Mouse (Mus musculus): ENCODE results near the gene Ankrd50. TPM values are rescaled to one million over a fixed set of nuclear protein-coding genes. Genes with fewer than 3 reads are reported as not detected.

Ankrd50 gene
- total RNA-seq, 2 experiments from 2014 or later = 26.6 to 31.0 TPM

DNA sequence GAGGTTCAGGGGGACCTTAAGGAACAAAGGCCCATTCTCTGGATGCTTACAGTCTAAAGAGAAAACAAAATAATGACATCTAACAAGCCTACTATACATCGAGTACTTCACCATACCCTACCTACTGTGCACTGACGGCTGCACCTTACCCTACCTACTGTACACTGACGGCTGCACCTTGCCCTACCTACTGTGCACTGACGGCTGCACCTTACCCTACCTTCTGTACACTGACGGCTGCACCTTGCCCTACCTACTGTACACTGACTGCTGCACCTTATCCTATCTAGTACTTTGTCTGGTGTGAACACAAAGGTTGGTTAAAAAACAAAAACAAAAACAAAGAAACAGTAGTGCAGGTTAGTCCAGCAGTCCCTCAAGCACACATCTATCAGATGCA lies 18.5 kb downstream of the Ankrd50 start:
- no peak for DNase-seq

DNA sequence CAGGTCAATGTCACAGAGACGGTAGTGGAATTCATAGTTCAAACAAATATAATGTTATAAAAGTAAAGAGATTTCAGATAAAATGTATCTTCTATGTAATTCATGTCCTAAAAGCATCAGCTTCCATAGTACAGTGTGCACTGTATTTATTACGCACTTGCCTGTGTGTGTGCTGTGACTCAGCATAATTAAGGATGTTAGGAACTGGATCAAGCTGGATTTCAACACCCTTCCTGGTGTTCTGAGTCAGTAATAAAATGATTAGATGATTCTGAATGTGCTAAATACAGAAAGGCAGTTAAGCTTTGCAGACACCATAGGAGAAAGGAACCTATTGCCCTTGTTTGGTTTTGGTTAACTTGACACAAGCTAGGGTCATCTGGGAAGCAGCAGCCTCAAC lies 21.5 kb downstream of the Ankrd50 start:
- DNase-seq = no peak

- DNase-seq = no peak
Observed at GRCm38 (mm10) chr3:38461742-38462141, 22.9 kb downstream of the Ankrd50 start.

- no peak for DNase-seq
Observed at GRCm38 (mm10) chr3:38460250-38460624, 24.4 kb downstream of the Ankrd50 start.

DNA sequence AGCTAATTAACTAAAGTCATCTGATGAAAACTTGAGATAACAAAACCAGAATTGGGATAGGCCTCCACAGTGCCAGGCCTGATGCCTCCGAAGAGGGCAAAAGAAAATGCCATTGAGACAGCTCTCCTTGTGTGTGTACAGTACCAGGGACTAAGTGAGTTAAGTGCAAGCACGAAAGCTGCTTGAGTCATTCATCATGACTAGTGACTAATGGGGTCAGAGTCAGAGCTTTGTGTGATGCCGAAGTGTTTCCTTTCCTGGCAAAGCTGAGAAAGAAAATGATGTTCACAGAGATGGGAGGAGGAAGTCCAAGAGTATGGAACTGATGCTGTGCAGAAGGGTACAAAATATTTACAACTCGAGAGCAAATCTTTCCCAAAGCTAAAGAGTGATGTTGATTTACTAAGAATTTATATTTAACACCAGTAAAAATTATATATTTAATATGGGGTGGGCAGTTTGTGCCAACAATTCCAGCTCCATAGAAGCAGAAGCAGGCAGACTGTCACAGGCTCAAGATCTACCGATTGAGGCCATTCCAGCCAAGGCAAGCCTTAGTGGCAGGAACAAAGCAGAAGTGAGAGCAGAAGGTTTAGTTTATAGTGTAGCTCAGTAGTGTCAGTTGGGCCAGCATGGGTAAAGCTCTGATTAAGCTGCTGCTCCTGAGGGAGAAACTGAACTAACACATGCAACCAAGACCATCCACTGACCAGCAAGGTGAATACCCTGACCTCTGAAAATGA lies 25.0 kb downstream of the Ankrd50 start:
- DNase-seq = no peak

DNA sequence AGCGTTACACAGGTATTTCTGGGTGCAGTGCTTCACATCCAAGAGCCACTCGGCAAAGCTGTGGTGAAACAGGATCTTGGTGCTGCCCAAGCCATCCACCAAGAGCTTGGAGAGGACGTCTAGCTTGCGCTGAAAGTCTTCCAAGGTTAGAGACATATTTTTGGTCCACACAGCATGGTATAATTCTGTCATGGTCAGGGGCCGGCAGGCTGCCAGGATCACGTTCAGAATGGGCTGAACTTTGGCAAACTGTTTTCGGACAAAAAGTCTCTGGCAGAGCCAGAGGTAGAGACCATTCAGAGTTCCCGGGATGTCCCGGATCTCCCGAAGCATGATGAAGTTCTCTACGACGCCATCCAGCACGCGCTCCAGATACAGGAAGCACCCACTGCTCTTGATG lies 27.6 kb downstream of the Ankrd50 start:
- DNase-seq = no peak

DNA sequence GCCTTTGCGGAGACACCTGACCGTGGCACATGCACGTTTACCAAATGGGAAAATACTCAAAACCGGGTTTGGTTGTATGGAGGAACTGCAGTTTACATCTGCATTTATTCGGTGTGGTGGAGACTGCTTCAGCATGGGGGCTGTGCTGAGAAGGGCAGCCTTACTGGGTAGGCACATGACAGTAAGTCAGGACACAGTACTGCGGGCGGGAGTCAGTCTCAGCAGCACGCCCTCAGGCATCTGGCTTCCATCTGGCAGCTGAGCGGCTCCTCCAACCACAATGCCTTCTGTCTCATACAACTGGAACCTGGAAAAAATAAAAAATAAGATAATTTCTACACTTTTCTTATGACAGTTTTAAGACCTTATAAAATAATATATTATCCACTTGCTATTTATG lies 32.4 kb downstream of the Ankrd50 start:
- DNase-seq = no peak

- no peak for DNase-seq
Observed at GRCm38 (mm10) chr3:38446586-38446985, 38.1 kb downstream of the Ankrd50 start.

- DNase-seq = no peak
Observed at GRCm38 (mm10) chr3:38443875-38444274, 40.8 kb downstream of the Ankrd50 start.

- no peak for DNase-seq
Observed at GRCm38 (mm10) chr3:38440564-38440991, 44.1 kb downstream of the Ankrd50 start.

DNA sequence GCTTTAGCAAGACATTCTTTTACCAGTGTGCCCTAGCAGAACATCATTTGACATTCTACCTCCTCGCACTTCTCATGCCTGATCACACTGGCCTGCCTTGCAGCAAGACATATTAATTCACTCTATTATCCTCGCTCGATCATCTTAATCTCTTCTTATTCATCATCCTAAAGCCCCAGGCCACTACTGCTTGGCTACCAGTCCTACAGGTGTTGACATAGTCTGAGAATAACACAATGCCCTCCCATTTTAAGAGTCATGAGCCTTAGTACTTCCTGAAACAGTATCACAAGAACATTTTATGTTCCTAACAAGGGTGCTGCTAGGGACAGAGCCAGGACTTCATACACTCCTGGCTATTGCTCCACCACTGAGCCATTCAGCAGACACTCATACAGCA lies 48.0 kb downstream of the Ankrd50 start:
- no peak for DNase-seq

GRCm38 (mm10) chr3:38435828-38436227 lies 48.8 kb downstream of the Ankrd50 start:
- no peak for DNase-seq

DNA sequence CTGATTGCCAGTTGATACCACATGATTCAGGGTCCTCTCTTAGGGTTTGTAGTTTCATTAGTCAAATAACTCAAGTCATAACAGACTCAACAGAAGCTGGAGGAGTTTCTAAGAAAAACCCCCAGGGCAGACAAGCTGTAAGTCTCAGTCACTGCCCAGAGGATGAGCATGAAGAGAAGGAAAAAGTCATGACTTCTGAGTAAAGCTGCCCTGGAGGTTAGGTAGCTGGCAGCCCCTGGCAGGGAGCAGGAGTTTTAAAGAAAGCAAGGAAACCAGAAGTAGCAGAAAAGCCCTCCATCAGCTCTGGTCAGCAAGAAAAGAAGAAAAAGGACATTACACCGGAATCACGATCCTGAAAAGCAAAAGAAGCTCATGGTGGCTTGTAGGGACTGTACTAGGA lies 50.2 kb downstream of the Ankrd50 start:
- no peak for DNase-seq

DNA sequence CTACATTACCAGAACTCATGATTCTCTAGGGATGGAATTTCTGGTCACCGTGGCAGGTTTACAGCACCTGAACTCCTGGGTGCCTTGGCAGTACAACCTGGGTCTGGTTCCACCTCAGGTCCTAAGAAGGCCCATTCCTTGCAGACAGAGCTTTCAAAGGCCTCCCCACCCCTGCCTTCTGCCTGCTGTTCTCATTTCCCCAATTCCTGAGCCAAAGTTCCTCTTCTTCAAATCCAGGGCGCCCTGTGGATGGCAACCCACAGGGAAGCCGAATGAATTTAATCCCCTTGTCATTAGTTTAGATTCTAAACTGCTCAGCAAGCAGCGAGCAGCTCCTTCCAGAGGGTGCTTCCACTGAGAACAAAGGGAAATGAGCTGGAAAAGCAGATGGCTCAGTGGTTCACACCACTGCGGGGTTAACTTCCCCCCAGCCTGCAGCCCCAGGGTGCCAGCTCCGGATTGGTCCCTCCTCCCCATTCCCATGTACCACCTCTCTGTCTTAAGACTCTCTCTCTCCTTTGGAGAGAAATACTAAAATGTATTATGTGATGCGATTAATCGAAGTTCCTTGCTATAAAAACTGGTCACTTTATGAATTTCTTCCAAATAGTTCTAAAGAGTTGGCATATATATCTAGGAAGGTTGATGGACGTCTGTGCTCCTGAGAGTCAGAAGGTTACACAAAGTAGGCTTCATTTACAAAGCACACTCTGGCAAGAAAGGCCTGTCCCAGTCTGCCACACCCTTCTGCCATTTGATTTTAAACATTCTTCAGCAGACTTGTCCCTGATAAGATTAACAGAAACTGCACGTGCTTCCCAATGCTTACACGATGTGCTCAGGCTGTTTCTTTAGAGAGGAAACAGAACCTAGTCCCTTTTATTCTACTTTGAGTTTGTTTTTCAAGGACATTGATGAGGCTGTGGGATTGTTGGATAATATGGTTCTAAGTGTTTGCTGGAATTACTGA lies 50.9 kb downstream of the Ankrd50 start:
- no peak for DNase-seq

- no peak for DNase-seq
Observed at GRCm38 (mm10) chr3:38431461-38431860, 53.2 kb downstream of the Ankrd50 start.

DNA sequence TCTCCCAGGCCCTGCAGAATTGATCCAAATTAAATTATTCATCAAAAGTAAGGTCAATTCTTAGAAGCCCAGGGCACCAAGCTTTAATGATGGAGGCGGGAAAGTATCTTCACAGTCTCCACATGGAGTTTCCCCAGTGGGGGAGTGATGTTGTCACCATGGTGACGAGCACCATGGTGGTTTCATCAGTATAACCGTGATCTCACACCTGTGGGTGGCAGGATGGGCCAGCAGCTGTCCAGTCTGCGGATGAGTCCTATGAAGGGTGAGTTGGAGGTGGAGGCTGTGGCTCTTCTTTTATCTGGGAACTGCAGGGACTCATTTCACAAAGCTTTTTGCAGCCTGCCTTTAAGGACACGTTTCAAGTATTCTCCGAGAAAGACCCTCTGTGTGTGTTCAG lies 53.6 kb downstream of the Ankrd50 start:
- DNase-seq = no peak

- no peak for DNase-seq
Observed at GRCm38 (mm10) chr3:38427200-38427599, 57.4 kb downstream of the Ankrd50 start.

- DNase-seq = no peak
Observed at GRCm38 (mm10) chr3:38423966-38424365, 60.7 kb downstream of the Ankrd50 start.

- no peak for DNase-seq
Observed at GRCm38 (mm10) chr3:38419896-38420295, 64.7 kb downstream of the Ankrd50 start.

GRCm38 (mm10) chr3:38415292-38415930 lies 69.2 kb downstream of the Ankrd50 start:
- DNase-seq = no peak

All from adrenal gland, postnatal 36 days (tissue).